Mouse (Mus musculus): Measurements from ENCODE around the gene Grasp.

Gene Grasp

GRCm38 (mm10) chr15:101248029-101248710 is 24.2 kb downstream of the Grasp start:
- DNase-seq (ENCODE audit: low read depth), result no peak

- peak; percentile 78 for DNase-seq (ENCODE audit: low read depth)
Observed at GRCm38 (mm10) chr15:101250220-101250800, 26.3 kb downstream of the Grasp start.

GRCm38 (mm10) chr15:101251930-101252329 is 27.9 kb downstream of the Grasp start:
- no peak for DNase-seq (ENCODE audit: low read depth)

- DNase-seq (ENCODE audit: low read depth), result peak; percentile 56
Observed at GRCm38 (mm10) chr15:101252614-101253013, 28.6 kb downstream of the Grasp start.

GRCm38 (mm10) chr15:101253563-101253885 is 29.5 kb downstream of the Grasp start:
- no peak for DNase-seq (ENCODE audit: low read depth)

GRCm38 (mm10) chr15:101253886-101254795 is 30.2 kb downstream of the Grasp start, which contains the start of gene Nr4a1:
Gene Nr4a1, plus strand, starts transcription at chr15:101254269.
- DNase-seq (ENCODE audit: low read depth), result peak; percentile 92

- DNase-seq (ENCODE audit: low read depth), result peak; percentile 60
Observed at GRCm38 (mm10) chr15:101255842-101256462, 32.0 kb downstream of the Grasp start.

GRCm38 (mm10) chr15:101256463-101257206 is 32.6 kb downstream of the Grasp start:
- DNase-seq (ENCODE audit: low read depth), result no peak

- DNase-seq (ENCODE audit: low read depth), result peak; percentile 90
Observed at GRCm38 (mm10) chr15:101258420-101258819, 34.4 kb downstream of the Grasp start.

GRCm38 (mm10) chr15:101259922-101260321 is 35.9 kb downstream of the Grasp start:
- DNase-seq (ENCODE audit: low read depth), result no peak

GRCm38 (mm10) chr15:101260387-101260786 is 36.4 kb downstream of the Grasp start:
- no peak for DNase-seq (ENCODE audit: low read depth)

- peak; percentile 48 for DNase-seq (ENCODE audit: low read depth)
Observed at GRCm38 (mm10) chr15:101260874-101261622, 37.1 kb downstream of the Grasp start.

GRCm38 (mm10) chr15:101262502-101262901 is 38.5 kb downstream of the Grasp start:
- no peak for DNase-seq (ENCODE audit: low read depth)

- DNase-seq (ENCODE audit: low read depth), result peak; percentile 98
Observed at GRCm38 (mm10) chr15:101266132-101266963, 42.4 kb downstream of the Grasp start.

GRCm38 (mm10) chr15:101267053-101268032 is 43.4 kb downstream of the Grasp start:
- DNase-seq (ENCODE audit: low read depth), result peak; percentile 71

GRCm38 (mm10) chr15:101270101-101270820 is 46.3 kb downstream of the Grasp start:
- DNase-seq (ENCODE audit: low read depth), result no peak

GRCm38 (mm10) chr15:101271107-101271506 is 47.1 kb downstream of the Grasp start:
- no peak for DNase-seq (ENCODE audit: low read depth)

GRCm38 (mm10) chr15:101271513-101271912 is 47.5 kb downstream of the Grasp start:
- no peak for DNase-seq (ENCODE audit: low read depth)
